Mouse (Mus musculus) lung, postnatal 0 days (tissue): ENCODE measurements around the gene Il10rb. TPM values are rescaled to one million over a fixed set of nuclear protein-coding genes. Genes with fewer than 3 reads are reported as not detected.

Source experiments
- ATAC-seq: fragments of 200-750 bp; cut with Nextera tagmentation; 2 replicates; pipeline ENCODE4 v1.8.0; 2017; ENCODE audit warnings: moderate library complexity
- DNase-seq: peaks from one replicate; pipeline ENCODE4 v3.0.0-alpha.2; 2016; ENCODE audit warnings: low spot score
- H3K27ac ChIP-seq: fragments of 300-500 bp; sonication (generic); 2 replicates; pipeline ENCODE4 v1.5.1; 2014; ENCODE audit warnings: antibody characterized with exemption, mild to moderate bottlenecking, low read length, mixed read lengths
- H3K27me3 ChIP-seq: fragments of 300-500 bp; sonication (generic); replicated peaks from 2 replicates; pipeline ENCODE4 v1.6.1; 2014; ENCODE audit warnings: low read length, mixed read lengths; ENCODE audit not compliant: insufficient read depth
- H3K36me3 ChIP-seq: fragments of 300-500 bp; sonication (generic); 2 replicates; pipeline ENCODE4 v1.6.1; 2014; ENCODE audit warnings: low read length, mixed read lengths; ENCODE audit not compliant: insufficient read depth
- H3K4me1 ChIP-seq: fragments of 300-500 bp; sonication (generic); 2 replicates; pipeline ENCODE4 v1.6.1; 2014; ENCODE audit warnings: antibody characterized with exemption, low read depth, low read length, mixed read lengths; ENCODE audit not compliant: insufficient read depth
- H3K4me2 ChIP-seq: fragments of 300-500 bp; sonication (generic); replicated peaks from 2 replicates; pipeline ENCODE4 v1.6.1; 2014; ENCODE audit warnings: low read depth, mild to moderate bottlenecking, low read length, moderate library complexity, mixed read lengths
- H3K4me3 ChIP-seq: fragments of 300-500 bp; sonication (generic); 2 replicates; pipeline ENCODE4 v1.5.1; 2014; ENCODE audit warnings: low read depth, low read length
- H3K9ac ChIP-seq: fragments of 300-500 bp; sonication (generic); replicated peaks from 2 replicates; pipeline ENCODE4 v1.6.1; 2014; ENCODE audit warnings: low read depth, mild to moderate bottlenecking
- H3K9me3 ChIP-seq: fragments of 300-500 bp; sonication (generic); 2 replicates; pipeline ENCODE4 v1.6.1; 2016; ENCODE audit warnings: low read length, mixed read lengths
- CTCF ChIP-seq: IDR thresholded peaks from 2 replicates; pipeline ENCODE4 v1.5.1; 2016; ENCODE audit warnings: antibody characterized with exemption, mild to moderate bottlenecking
- EP300 ChIP-seq: IDR thresholded peaks from 2 replicates; pipeline ENCODE4 v1.6.1; 2016; ENCODE audit warnings: antibody characterized with exemption, mild to moderate bottlenecking, control low read depth
- WGBS: fragments of 180-500 bp; shearing (Covaris S2); extraction: QIAGEN DNeasy Blood & Tissue Kit; methylation state at CpG from one replicate; pipeline ENCODE4 v1.1.7; 2014; 5-methylcytosine and 5-hydroxymethylcytosine counted together
- polyA plus RNA-seq: library from polyadenylated mRNA; unstranded; fragments of >200 nt; fragmentation: Nextera tagmentation; extraction: Ambion mirVana; gene quantifications from 2 replicates; pipeline ENCODE4 v1.2.1, GENCODE M21; 2015

Gene Il10rb
- polyA plus RNA-seq, 1 experiment from 2014 or later = 90.5 TPM

GRCm38 (mm10) chr16:91463836-91464400 lies 58.0 kb downstream of the Il10rb start:
- Histone ChIP-seq H3K36me3 (no peaks in the 10 kb centered on the region), H3K27me3 (no peaks in the 10 kb centered on the region), H3K9me3 (no peaks in the 10 kb centered on the region), H3K27ac (peak overlapping the region; percentile 86), H3K4me1 (peaks cover 10% of the 10 kb centered on the region; the same call in 1 of the 2 replicates), H3K4me2 (peak overlapping the region; percentile 97), H3K9ac (no peak overlapping the region), H3K4me3 (peak overlapping the region; percentile 52)
- ATAC-seq (no peak), DNase-seq (peak; percentile 51)
- WGBS = 62% methylated on average over 4 of the region's 4 CpGs
- TF ChIP-seq EP300 = no peak
- TF ChIP-seq CTCF = no peak

GRCm38 (mm10) chr16:91464594-91465504 lies 58.9 kb downstream of the Il10rb start:
- 3% methylated on average over 44 of the region's 44 CpGs for WGBS

GRCm38 (mm10) chr16:91465505-91466240 lies 59.7 kb downstream of the Il10rb start:
- Histone ChIP-seq H3K9me3 (no peaks in the 10 kb centered on the region), H3K4me1 (peaks cover 10% of the 10 kb centered on the region; the same call in 1 of the 2 replicates), H3K4me2 (peak overlapping the region; percentile 97), H3K4me3 (peak overlapping the region; percentile 52), H3K27ac (peak overlapping the region; percentile 86; the same call in 1 of the 2 replicates), H3K27me3 (no peaks in the 10 kb centered on the region), H3K9ac (peak overlapping the region; percentile 51), H3K36me3 (no peaks in the 10 kb centered on the region)
- DNase-seq (no peak), ATAC-seq (no peak)
- TF ChIP-seq CTCF (no peak), EP300 (no peak)
- 46% methylated on average over 13 of the region's 13 CpGs for WGBS

More at GRCm38 (mm10) chr16:91464594-91465504, 58.9 kb downstream of the Il10rb start:
- peak overlapping the region; percentile 51 for H3K9ac ChIP-seq
- H3K27me3 ChIP-seq = no peaks in the 10 kb centered on the region
- H3K4me1 ChIP-seq = peaks cover 10% of the 10 kb centered on the region; the same call in 1 of the 2 replicates
- H3K27ac ChIP-seq = peak overlapping the region; percentile 86
- H3K9me3 ChIP-seq = no peaks in the 10 kb centered on the region
- peak overlapping the region; percentile 52 for H3K4me3 ChIP-seq
- peak; percentile 78 for TF ChIP-seq EP300
- TF ChIP-seq CTCF = no peak
- peak; percentile 95 for ATAC-seq
- H3K4me2 ChIP-seq = peak overlapping the region; percentile 97
- DNase-seq = peak; percentile 97
- no peaks in the 10 kb centered on the region for H3K36me3 ChIP-seq

GRCm38 (mm10) chr16:91466566-91466965 lies 60.6 kb downstream of the Il10rb start:
- TF ChIP-seq EP300 (peak; percentile 89), CTCF (no peak)
- H3K9ac ChIP-seq = no peak overlapping the region
- no peak overlapping the region for H3K4me2 ChIP-seq
- H3K9me3 ChIP-seq = no peaks in the 10 kb centered on the region
- H3K4me3 ChIP-seq = no peak overlapping the region
- 47% methylated on average over 6 of the region's 6 CpGs for WGBS
- peak; percentile 53 for ATAC-seq
- peaks cover 10% of the 10 kb centered on the region; the same call in 1 of the 2 replicates for H3K4me1 ChIP-seq
- peak overlapping the region; percentile 66 for H3K27ac ChIP-seq
- H3K27me3 ChIP-seq = no peaks in the 10 kb centered on the region
- no peaks in the 10 kb centered on the region for H3K36me3 ChIP-seq
- DNase-seq = peak; percentile 76

GRCm38 (mm10) chr16:91470470-91470869 lies 64.5 kb downstream of the Il10rb start:
- Histone ChIP-seq H3K9me3 (no peaks in the 10 kb centered on the region), H3K27ac (no peak overlapping the region), H3K27me3 (no peaks in the 10 kb centered on the region), H3K4me2 (no peak overlapping the region), H3K4me1 (0 out of 2 replicates have a peak, but pooled peaks cover 2% of the 10 kb centered on the region), H3K4me3 (no peak overlapping the region), H3K36me3 (no peaks in the 10 kb centered on the region), H3K9ac (no peak overlapping the region)
- TF ChIP-seq EP300 (no peak), CTCF (no peak)
- DNase-seq = no peak
- no peak for ATAC-seq
- 59% methylated on average over 3 of the region's 3 CpGs for WGBS

GRCm38 (mm10) chr16:91471481-91471880 lies 65.5 kb downstream of the Il10rb start:
- H3K36me3 ChIP-seq = no peaks in the 10 kb centered on the region
- ATAC-seq = no peak
- no peak overlapping the region for H3K4me2 ChIP-seq
- no peak overlapping the region for H3K9ac ChIP-seq
- no peaks in the 10 kb centered on the region for H3K4me1 ChIP-seq
- no peak overlapping the region for H3K27ac ChIP-seq
- H3K9me3 ChIP-seq = no peaks in the 10 kb centered on the region
- TF ChIP-seq EP300 = no peak
- no peak for TF ChIP-seq CTCF
- 71% methylated on average over 6 of the region's 6 CpGs for WGBS
- H3K4me3 ChIP-seq = no peak overlapping the region
- no peak for DNase-seq
- no peaks in the 10 kb centered on the region for H3K27me3 ChIP-seq

Other genes starting within 250 kb of the Il10rb start
- gene Olig2, start 180.7 kb upstream of the Il10rb start, polyA plus RNA-seq = not detected in 2 replicates
- not detected in 2 replicates for gene Olig1, start 136.4 kb upstream of the Il10rb start, polyA plus RNA-seq
- gene Ifnar2, start 33.4 kb upstream of the Il10rb start, polyA plus RNA-seq = 94.1 and 104 TPM in 2 replicates
- 0.45 TPM in 1 of 2 replicates, not detected in the other for gene Gm21970, start 14.4 kb upstream of the Il10rb start, polyA plus RNA-seq
- 40.3 and 44.9 TPM in 2 replicates for gene Ifnar1, start 79.1 kb downstream of the Il10rb start, polyA plus RNA-seq
- gene Ifngr2, start 140.9 kb downstream of the Il10rb start, polyA plus RNA-seq = 64.4 and 78.1 TPM in 2 replicates
- 160 and 169 TPM in 2 replicates for gene Tmem50b, start 191.6 kb downstream of the Il10rb start, polyA plus RNA-seq
- gene Dnajc28, start 212.9 kb downstream of the Il10rb start, polyA plus RNA-seq = 6.1 and 6.2 TPM in 2 replicates
- gene Gart, start 240.8 kb downstream of the Il10rb start, polyA plus RNA-seq = 27.3 and 30.9 TPM in 2 replicates
- gene Son, start 241.3 kb downstream of the Il10rb start, polyA plus RNA-seq = 132 and 143 TPM in 2 replicates